Mouse (Mus musculus) regulatory T cell (primary cell): ENCODE measurements around the gene Kcnab3.
"Not testable (repeated sequence)": the region's sequence is repeated elsewhere in the genome, so short reads cannot be mapped to it uniquely, and the experiment has no call there.

Experiments
- in situ Hi-C: fragments of 300-600 bp; cut with MboI, MseI; formaldehyde crosslinking; loops from one replicate; pipeline ENCODE4 v1.15.1; 2025; ENCODE audit warnings: high pct_unique_total_duplicates

Kcnab3 gene

DNA sequence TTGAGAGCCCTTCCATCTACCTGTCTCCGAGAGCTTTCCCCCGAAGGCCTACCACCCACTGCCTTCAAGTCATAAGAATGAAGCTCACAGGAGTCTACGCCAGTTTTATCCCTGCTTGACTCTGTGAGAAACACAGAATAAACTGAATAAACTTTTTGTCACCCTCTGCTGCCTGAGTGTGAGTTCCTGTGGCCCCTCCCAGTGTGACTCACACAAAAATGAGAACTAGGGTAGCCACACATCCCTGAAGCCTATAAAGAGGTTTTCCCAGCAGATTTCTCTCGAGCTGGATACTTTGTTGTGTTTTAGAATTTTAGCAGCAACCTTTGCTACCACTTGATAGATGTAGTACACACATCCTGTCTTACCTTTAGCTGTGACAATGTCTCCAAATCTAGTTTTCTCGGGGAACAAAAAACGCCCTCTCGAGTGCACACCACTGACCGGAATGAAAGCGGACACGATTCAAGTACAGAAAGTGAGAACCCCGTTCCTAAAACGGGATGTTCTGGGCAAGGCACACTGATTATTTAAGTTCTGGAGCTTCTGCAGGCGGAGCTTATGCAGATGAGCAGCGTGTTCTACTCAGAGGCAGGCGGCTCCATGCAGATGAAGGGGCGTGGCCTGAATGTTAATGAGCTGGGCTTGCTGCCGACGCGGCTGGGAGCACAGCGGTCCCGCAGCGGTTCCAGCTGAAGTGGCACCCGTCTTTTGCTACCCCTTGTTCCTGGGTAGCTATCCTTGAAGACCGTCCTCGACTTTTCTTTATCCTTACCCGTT is at the start of gene Kcnab3:
Gene Kcnab3 (plus strand): TSS at position 631 of the 780 bp plus-strand sequence.
- in situ Hi-C loops, result no loop called here

DNA sequence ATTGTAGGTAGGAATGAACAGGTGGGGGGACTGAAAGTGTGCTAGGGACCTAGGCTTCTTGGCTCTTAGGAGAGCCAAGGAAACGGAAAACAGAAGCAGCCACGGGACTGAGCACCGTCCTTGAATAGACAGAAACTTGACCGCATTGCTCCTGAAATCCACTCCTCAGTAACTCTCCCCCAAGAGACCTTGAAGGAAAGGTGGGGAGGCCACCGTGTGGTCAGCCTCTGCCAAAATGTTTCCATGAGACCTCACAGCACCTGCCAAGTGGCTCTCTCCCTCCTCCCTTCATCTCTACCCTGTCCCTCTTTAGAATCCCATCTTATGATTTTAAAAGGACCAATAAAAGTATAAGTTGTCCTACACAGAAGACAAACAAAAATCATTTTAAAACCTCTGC is 48.8 kb upstream of the Kcnab3 start:
- in situ Hi-C loops, result no loop called here

DNA sequence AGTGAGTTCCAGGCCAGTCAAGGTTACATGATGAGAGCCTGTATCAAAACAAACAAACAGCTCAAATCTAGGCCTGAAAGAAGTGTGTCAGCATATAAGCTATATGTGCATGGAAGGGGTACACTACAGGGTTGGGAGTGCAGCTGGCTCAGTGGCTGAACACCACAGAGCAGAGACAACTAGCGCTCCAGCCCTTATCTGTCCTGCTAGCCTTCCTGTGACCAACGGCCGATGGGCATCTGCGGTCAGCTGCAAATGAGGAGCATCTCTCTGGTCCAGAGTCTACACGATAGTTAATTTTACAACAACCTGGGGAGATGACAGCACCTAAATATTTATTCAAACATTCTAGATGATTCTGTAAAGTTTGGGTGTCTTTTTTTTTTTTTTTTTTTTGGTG is 34.9 kb upstream of the Kcnab3 start:
- in situ Hi-C loops, result no loop called here

DNA sequence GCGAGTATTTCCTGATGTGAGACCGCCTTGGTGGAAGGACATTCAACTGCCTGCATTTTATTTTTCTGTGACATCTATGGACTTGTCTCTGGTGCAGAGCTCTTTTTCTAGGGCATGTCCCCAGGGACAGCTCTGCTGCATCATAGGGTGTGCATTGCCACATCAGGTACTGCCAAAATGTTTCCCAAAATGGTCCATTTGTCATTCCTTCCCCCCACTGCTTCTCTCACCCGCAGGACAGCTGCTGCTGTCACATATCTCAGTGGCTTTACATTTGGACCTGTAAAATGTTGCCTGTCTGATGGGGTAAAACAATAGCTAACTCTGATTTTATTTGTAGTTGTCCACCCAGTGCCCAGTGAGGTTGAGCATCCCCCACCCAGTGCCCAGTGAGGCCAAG is 30.8 kb upstream of the Kcnab3 start:
- in situ Hi-C loops, result no loop called here

DNA sequence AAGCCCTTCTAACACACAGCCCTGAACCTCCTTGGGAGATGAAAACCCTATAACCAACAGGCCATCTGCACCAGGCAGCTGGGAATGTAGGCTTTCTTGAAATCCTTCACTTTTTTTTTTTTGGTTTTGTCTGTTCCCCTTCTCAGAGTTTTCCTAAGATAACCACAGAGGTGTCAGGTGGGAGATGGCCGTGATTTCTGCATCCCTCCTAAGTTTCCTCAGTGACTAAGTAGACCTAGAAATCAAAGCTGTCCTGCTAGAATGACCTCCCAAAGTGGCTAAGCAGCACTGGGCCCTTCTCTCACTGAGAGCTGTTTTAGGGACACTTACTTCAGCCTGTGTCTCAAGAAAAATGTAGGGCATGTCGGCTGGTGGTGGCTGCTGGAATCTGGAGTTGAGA is 28.3 kb upstream of the Kcnab3 start:
- in situ Hi-C loops, result no loop called here

DNA sequence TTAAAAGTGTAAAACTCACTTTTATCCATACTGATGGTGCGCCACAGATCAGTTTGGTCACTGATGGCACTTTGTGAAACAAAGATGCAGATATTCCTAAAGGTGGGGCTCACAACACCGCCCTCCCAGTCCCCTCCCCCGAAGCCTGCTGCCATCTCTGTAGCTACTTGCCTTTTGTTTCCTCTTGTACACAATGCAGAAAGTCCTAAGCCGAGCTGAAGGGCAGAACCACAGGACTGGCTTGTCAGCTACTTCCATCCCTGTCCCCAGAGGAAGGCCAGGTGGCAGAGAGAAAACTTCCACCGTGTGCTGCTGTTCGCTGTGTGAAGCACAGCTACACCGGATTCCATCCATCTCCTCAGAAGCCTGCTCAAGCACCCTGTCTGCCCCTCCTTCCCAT is 27.8 kb upstream of the Kcnab3 start:
- in situ Hi-C loops, result no loop called here

DNA sequence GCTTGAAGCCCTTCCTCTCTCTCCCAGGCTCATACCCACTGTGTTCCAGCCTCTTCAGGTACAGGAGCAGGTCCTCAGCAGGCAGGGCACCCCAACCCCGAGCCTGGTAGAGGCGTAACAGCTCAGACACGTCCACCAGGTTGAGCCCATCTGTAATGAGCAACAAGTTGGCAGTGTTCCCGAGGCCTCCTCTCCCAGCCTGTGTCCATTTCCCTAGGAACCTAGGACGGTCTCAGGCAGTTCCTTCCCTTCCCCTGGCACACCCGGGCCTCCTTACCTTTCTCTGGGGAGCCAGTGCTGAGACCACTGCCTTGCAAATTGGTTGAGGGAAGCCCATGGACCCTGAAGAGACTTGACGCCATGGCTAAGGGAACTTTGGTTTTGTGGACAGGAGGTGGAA is 23.2 kb upstream of the Kcnab3 start:
- in situ Hi-C loops, result no loop called here

DNA sequence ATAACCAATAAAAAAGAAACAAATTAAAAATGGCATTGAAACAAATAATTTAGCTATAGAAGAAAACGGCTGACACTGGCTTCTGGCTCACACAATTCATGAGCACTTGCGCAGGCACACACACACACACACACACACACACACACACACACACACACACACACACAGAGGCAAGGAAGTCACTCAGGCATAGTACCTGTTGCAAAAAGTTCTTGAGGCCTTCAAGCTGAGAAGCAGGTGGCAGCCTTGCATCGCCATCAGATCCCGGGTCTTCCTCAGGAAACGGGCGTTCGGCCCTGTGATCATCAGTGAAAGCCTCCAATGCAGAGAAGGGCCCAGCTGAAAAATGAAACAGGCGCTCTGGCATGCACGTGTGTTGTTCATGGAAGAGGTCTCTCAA is 20.8 kb upstream of the Kcnab3 start:
- in situ Hi-C loops, result no loop called here

DNA sequence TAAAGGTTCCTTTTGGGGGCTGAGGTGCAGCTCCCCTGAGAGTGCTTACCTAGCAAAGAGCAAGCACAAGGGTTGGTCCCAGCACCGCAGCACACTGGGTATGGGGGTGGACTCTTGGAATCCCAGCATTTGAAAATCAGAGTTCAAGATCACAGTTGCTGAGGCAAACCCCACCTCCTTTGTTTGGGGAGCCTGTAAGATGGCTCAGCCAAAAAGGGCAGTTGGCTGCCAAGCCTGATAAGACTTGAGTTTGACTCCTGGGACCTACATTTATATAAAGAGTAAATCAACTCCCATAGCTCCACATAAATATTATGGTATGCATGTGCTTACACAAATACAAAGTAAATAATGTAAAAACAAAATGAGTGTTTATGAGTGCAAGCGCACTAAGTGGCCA is 20.0 kb upstream of the Kcnab3 start:
- in situ Hi-C loops, result no loop called here

DNA sequence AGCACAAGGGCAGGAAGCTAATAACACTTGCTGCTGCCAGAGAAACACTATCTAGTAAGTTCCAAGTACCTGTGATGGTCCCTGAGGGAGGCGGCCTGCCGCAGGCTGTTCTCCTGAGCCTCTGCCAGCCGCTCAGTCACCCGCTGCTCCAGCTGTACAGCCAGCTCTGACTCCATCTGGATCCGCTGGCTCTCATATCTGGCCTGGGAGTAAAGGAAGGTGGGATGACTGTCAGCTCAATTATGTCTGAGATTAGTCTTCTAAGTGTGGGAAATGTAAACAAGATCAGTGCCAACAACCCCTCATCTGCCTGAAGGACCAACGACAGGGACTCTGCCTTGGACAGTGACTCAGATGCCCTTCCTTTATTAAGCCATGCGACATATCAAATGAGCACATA is 14.8 kb upstream of the Kcnab3 start:
- in situ Hi-C loops, result no loop called here

DNA sequence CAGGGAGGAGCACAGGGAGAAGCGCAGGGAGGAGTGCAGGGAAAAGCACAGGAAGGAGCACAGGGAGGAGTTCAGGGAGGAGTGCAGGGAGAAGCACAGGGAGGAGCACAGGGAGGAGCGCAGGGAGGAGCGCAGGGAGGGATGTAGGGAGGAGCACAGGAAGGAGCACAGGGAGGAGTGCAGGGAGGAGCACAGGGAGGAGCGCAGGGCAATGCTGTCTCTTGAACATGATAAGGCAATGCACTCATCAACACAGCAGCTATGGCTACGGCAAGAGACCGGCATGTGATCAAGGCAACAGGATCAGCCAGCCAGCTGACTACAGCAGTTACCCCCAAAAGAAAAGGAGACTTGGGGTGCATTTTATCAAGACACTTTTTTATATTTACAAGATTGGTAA is 9.7 kb upstream of the Kcnab3 start:
- in situ Hi-C loops, result no loop called here

DNA sequence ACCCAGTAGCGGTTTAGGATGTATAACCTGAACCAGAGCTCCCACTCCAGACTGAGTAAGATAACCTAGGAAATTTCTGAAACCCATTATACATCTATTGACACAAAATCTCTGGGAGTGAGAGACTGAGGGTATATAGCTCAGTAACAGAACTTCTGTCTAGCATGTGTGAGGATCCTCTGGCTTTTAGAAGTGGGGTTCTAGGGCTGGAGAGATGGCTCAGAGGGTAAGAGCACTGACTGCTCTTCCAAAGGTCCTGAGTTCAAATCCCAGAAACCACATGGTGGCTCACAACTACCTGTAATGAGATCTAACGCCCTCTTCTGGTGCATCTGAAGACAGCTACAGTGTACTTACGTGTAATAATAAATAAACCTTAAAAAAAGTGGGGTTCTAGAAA is 8.1 kb upstream of the Kcnab3 start:
- in situ Hi-C loops, result not testable (repeated sequence)

DNA sequence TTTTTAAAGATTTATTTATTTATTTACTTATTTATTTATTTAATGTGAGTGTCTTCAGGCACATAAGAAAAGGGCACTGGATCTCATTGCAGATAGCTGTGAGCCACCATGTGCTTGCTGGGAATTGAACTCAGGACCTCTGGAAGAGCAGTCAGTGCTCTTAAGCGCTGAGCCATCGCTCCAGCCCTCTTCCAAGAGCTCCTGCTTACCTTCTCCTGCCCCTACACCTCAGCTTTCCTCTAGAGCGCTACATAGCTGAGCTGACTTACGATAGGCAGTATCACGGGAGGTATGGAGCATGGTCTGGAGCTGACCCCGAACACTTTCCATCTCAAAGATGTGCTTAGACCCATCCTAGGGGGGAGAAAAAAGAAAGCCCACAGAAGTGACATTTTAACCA is 4.5 kb upstream of the Kcnab3 start:
- in situ Hi-C loops, result loop anchor here (5.0 kb wide), 1 partner anchor 34 kb away; no protein-coding TSS in a partner anchor

DNA sequence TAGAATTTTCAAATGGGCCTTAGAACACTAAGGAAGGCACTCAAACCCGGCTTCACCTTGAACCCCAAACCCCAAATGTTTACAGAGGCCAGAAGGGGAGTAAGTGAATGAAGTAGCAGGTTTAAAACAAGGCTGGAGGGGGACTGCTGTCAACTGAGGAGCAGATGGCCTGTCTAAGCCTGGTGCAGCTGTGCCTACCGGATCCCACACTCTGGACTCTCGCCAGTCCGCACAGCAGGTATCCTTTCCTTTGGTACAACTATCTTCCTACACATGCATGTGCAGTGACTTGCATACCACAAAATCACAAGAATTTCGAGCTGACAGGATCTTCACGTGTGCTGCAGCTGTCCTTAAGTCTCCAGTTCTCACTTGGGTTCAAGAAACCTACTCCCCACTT is 4.0 kb upstream of the Kcnab3 start:
- in situ Hi-C loops, result loop anchor here (5.0 kb wide), 1 partner anchor 35 kb away; no protein-coding TSS in a partner anchor

DNA sequence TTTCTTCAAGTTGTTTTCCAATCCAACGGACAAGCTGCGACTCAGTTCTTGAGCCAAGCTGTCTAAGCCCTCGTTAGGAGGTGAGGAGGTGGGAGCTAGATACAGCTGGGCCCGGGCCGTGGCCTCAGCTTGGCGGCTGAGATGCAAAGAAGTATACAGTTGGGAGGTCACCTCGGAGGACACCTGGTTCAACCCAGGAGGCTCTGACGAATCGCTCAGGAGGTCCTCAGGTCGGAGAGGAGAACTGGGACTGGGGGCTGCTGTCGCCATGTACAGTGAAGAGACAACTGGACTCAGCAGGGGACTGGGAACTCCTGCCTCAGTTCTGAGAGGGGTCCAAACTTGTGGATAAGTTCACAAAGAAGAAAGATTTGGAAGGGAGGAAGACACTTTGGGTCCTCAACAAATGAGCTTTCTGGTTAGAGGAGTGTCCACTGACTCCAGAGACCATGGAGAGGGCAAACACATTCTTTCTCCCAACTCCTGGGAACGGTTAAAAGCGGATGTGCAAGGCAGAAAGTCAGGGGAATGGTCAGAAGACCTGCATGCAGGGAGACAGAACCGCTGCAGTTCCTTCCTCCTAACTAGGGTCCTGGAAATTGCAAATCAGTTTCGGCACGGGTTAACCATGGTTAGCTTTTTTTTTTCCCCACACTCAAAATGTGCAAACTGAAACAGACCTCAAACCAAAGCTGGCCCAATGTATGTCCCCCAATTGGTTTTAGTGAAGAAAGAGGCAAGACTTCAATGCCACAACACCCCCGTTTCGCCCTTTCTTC is 3.2 kb upstream of the Kcnab3 start:
- in situ Hi-C loops, result loop anchor here (5.0 kb wide), 1 partner anchor 36 kb away; no protein-coding TSS in a partner anchor

DNA sequence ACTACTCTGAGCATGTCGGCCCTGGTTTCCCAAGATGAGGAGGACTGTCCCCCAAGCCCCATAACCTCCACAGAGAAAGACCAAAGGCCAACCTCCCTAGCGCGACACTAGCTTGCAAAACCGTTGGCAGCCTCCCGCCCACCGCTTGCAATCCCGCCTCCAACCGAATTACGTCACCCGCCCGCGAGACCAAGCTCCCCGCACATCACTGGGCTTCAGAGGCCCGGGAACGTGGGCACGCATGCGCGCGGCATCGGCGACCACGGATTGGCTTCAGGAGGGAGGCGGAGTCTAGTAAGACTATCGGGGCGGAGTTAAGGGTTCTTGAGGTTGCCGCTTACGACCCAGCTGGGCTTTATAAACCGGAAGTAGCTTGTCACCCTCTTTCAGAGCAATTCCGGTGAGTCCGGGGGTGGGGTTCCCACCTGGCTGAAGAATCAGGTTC is 2.4 kb upstream of the Kcnab3 start, which contains the start of the genes Cntrob and Trappc1:
Gene Cntrob (minus strand): TSS at position 109 of the 445 bp plus-strand sequence.
Gene Trappc1 (plus strand): TSS at position 314 of the 445 bp plus-strand sequence.
- in situ Hi-C loops, result loop anchor here (5.0 kb wide), 1 partner anchor 36 kb away; no protein-coding TSS in a partner anchor

DNA sequence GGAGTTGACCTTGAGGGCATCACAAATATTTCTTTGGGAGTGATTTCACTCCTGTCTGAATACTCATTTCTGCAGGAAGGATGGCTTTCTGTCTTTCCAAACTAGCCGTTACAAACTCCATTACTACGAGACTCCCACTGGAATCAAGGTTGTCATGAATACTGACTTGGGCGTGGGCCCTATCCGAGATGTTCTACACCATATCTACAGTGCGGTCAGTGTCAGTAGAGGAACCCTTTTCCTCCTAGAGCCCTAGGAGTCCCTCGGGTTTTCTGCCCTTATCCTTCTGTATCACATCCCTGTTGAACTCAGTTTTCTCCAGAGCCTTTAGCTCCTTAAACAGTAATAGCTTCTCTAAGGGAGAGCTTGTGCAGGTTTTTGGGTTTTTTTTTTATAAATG is 1.3 kb upstream of the Kcnab3 start:
- in situ Hi-C loops, result loop anchor here (5.0 kb wide), 1 partner anchor 37 kb away; no protein-coding TSS in a partner anchor

DNA sequence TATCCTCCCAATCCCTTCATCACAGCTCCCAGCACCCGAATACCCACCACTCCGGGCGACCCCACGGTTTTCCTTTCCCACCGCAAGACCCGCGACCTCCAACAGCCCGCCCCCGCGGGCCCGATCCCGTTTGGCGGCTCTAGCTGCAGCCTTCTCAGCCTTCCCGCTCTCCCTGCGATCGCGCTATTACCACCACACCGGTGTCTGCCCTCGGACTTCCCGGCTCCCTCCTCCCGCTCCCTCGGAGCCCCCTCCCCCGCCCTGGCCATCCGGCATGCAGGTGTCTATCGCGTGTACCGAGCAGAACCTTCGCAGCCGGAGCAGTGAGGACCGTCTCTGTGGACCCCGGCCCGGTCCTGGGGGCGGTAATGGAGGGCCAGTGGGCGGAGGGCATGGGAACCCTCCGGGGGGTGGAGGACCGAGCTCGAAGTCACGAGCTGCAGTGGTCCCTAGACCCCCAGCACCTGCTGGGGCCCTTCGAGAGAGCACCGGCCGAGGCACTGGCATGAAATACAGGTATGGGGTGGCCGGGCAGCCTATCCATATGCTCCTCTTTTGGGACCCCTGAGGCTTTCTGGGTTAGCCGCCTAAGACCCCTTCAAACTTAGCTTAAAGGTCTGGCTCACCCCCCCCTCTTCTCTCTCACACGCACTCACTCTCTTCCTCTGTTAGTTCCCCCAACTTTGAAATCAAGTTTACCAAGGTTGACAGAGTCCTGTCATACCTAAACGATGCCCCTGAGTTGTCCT is 524 bp downstream of the Kcnab3 start:
- in situ Hi-C loops, result no loop called here

DNA sequence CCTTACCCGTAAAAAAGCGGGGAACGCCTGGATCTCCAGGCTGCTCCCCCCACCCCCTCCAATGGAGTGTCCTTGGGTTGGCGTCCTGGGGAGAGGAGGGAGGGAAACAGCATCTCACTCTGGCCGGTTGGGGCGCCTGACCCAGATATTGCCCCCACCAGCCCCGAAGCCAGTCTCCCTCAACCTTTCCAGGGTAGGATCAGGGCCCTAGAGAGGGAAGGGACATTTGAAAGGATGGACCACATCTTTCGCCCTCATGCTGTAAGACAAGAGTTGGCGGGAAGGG is 1.0 kb downstream of the Kcnab3 start:
- in situ Hi-C loops, result no loop called here

DNA sequence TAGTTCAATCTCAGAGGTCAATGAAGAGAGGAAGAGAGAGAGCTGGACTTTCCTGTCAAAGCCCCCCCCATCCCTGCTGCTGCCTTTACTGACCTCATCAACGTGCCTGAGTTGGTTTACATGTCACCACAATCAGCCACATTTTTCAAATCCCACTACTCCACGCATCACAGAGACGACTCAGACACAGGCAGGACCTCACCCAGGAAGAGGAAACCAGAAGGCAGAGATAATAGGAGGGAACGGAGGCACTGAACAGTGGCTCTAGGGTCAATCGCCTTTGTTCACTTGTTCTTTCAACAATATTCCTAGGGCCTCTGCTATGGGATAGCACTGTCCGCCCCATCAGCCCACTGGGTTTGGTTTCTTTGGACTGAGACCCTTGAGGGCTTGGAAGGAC is 1.6 kb downstream of the Kcnab3 start:
- in situ Hi-C loops, result no loop called here

DNA sequence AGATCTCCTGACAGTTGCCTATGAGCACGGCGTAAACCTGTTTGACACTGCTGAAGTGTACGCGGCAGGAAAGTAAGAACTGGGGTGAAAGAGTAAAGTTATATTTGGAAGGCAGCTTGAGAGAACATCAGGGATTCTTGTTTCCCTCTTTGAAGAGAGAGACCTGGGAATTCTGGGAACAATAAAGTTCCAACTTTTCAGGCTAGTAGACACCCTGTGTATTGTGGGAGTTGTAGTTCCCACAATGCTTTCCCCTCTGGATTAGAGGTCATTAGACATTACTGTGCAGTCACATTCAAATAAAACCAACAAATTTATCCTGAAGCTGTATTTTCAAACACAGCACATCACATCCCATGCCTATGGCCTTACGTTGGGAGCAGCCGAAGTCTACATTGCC is 2.5 kb downstream of the Kcnab3 start:
- in situ Hi-C loops, result no loop called here

DNA sequence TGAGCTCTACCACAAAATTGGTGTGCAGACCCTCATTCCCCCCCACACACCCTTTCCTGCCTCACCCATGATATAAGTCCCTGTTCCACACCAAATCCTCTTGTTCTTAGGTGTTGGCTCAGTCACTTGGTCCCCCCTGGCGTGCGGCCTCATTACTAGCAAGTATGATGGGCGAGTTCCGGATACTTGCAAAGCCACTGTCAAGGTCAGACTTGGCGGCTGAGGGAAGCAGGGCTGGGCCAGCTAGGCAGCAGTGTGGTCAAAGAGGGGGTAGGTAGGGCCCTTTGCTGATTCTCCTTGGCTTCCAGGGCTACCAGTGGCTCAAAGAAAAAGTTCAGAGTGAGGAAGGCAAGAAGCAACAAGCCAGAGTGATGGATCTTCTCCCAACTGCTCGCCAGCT is 5.1 kb downstream of the Kcnab3 start:
- in situ Hi-C loops, result loop anchor here (5.0 kb wide), 1 partner anchor 56 kb away; no protein-coding TSS in a partner anchor
